Mouse (Mus musculus) ES-E14 (cell line): Measurements from ENCODE around the gene Itsn1. TPM values are rescaled to one million over a fixed set of nuclear protein-coding genes. Genes with fewer than 3 reads are reported as not detected.

ENCODE experiments used
- DNase-seq: peaks from one replicate; pipeline ENCODE4 v3.0.0-alpha.2; 2013; ENCODE audit warnings: low read depth, low spot score
- H3K27ac ChIP-seq: 2 replicates; pipeline ENCODE4 v1.5.1; 2012; ENCODE audit warnings: low read depth, mild to moderate bottlenecking, low read length, moderate library complexity, mixed read lengths; ENCODE audit not compliant: poor library complexity, insufficient read depth, severe bottlenecking
- H3K36me3 ChIP-seq: 2 replicates; pipeline ENCODE4 v1.6.1; 2012; ENCODE audit warnings: mild to moderate bottlenecking, low read length, moderate library complexity, mixed read lengths; ENCODE audit not compliant: control insufficient read depth, poor library complexity, insufficient read depth, severe bottlenecking
- H3K4me1 ChIP-seq, 2 experiments: fragments of 150-350 bp in 1 of 2; sonication (generic) in 1 of 2; 2 replicates each; pipeline ENCODE4 v1.6.1; 2012; ENCODE audit warnings: low read length in 2 of 2, mild to moderate bottlenecking in 1 of 2, mixed read lengths in 1 of 2; ENCODE audit not compliant: control insufficient read depth in 2 of 2, insufficient read depth in 2 of 2, poor library complexity in 1 of 2
- H3K4me3 ChIP-seq, 2 experiments: fragments of 150-350 bp in 1 of 2; sonication (generic) in 1 of 2; 2 replicates each; pipeline ENCODE4 v1.5.1; 2012; ENCODE audit warnings: low read length in 2 of 2, low read depth in 1 of 2, mild to moderate bottlenecking in 1 of 2, mixed read lengths in 1 of 2; ENCODE audit not compliant: insufficient read depth in 1 of 2, poor library complexity in 1 of 2, severe bottlenecking in 1 of 2
- H3K9ac ChIP-seq: 2 replicates; pipeline ENCODE4 v1.6.1; 2012; ENCODE audit warnings: low read depth, mild to moderate bottlenecking, low read length, mixed read lengths; ENCODE audit not compliant: poor library complexity, insufficient read depth, severe bottlenecking
- H3K9me3 ChIP-seq: fragments of 150-350 bp; sonication (generic); 2 replicates; pipeline ENCODE4 v1.6.1; 2012; ENCODE audit warnings: low read depth, mild to moderate bottlenecking, low read length; ENCODE audit not compliant: control insufficient read depth, insufficient read depth
- CHD2 ChIP-seq: IDR thresholded peaks from 2 replicates; pipeline ENCODE4 v1.6.1; 2014; ENCODE audit warnings: mild to moderate bottlenecking, low read depth, low read length, inconsistent platforms
- HCFC1 ChIP-seq: IDR thresholded peaks from 2 replicates; pipeline ENCODE4 v1.6.1; 2012; ENCODE audit warnings: low read length, inconsistent platforms, borderline replicate concordance; ENCODE audit not compliant: insufficient read depth
- MAFK ChIP-seq: IDR thresholded peaks from 2 replicates; pipeline ENCODE4 v1.6.1; 2014; ENCODE audit warnings: mild to moderate bottlenecking, low read depth, low read length, inconsistent platforms; ENCODE audit not compliant: insufficient read depth
- ZC3H11A ChIP-seq: IDR thresholded peaks from 2 replicates; pipeline ENCODE4 v1.6.1; 2012; ENCODE audit warnings: low read depth, mild to moderate bottlenecking, inconsistent platforms, low read length, borderline replicate concordance
- ZNF384 ChIP-seq: IDR thresholded peaks from 2 replicates; pipeline ENCODE4 v1.6.1; 2012; ENCODE audit warnings: low read depth, low read length, inconsistent platforms
- in situ Hi-C, 2 experiments: fragments of 600-800 bp; cut with MboI; formaldehyde crosslinking; loops; one replicate each; pipeline ENCODE4 v1.15.1; 2025; ENCODE audit warnings: low sequenced_read_pairs in 2 of 2, inconsistent platforms in 1 of 2; ENCODE audit not compliant: unreplicated experiment in 2 of 2
- total RNA-seq: library from RNA; depleted of rRNA; stranded (reverse); fragments of 300-350 nt; gene quantifications from 2 replicates; pipeline ENCODE4 v1.2.3, GENCODE M21; 2012

Gene Itsn1
- total RNA-seq, 1 experiment: 28.6 TPM

GRCm38 (mm10) chr16:91906672-91907071 is 177.6 kb downstream of the Itsn1 start:
- Histone ChIP-seq H3K4me3 (no peak overlapping the region), H3K36me3 (no peaks in the 10 kb centered on the region), H3K27ac (no peak overlapping the region), H3K9me3 (no peaks in the 10 kb centered on the region), H3K9ac (no peak overlapping the region), H3K4me1 (peaks cover 0 to 11% of the 10 kb centered on the region in 2 experiments; a peak in 2 of 4 replicates)
- no peak for DNase-seq
- TF ChIP-seq HCFC1 (no peak), ZNF384 (no peak), ZC3H11A (no peak), MAFK (no peak)
- in situ Hi-C loops: loop anchor here (25.0 kb wide), 1 partner anchor 194 kb away; no protein-coding TSS in a partner anchor

- in situ Hi-C loops: loop anchor here (25.0 kb wide), 1 partner anchor 195 kb away; no protein-coding TSS in a partner anchor
- H3K27ac ChIP-seq: no peak overlapping the region
Measured at GRCm38 (mm10) chr16:91907158-91907557, 178.1 kb downstream of the Itsn1 start.

GRCm38 (mm10) chr16:91909569-91910335 is 180.7 kb downstream of the Itsn1 start:
- Histone ChIP-seq H3K4me3 (no peak overlapping the region), H3K27ac (no peak overlapping the region), H3K4me1 (peaks cover 0 to 11% of the 10 kb centered on the region in 2 experiments; a peak in 2 of 4 replicates), H3K36me3 (no peaks in the 10 kb centered on the region), H3K9ac (no peak overlapping the region), H3K9me3 (no peaks in the 10 kb centered on the region)
- in situ Hi-C loops: loop anchor here (25.0 kb wide), 1 partner anchor 197 kb away; no protein-coding TSS in a partner anchor
- no peak for DNase-seq
- TF ChIP-seq ZC3H11A (no peak), HCFC1 (no peak), CHD2 (no peak), MAFK (no peak), ZNF384 (no peak)

More at GRCm38 (mm10) chr16:91907158-91907557, 178.1 kb downstream of the Itsn1 start:
- H3K9me3 ChIP-seq: no peaks in the 10 kb centered on the region
- no peak overlapping the region for H3K4me3 ChIP-seq
- TF ChIP-seq ZNF384 (no peak), MAFK (no peak), ZC3H11A (no peak)
- no peak overlapping the region for H3K9ac ChIP-seq
- peaks cover 0 to 11% of the 10 kb centered on the region in 2 experiments; a peak in 2 of 4 replicates for H3K4me1 ChIP-seq
- DNase-seq: no peak
- no peaks in the 10 kb centered on the region for H3K36me3 ChIP-seq

- H3K4me1 ChIP-seq: peaks cover 3 to 7% of the 10 kb centered on the region in 2 experiments; a peak in 3 of 4 replicates
- no peaks in the 10 kb centered on the region for H3K36me3 ChIP-seq
- TF ChIP-seq ZNF384 (no peak), ZC3H11A (peak; percentile 87; the same call in 1 of the 2 replicates), HCFC1 (no peak), CHD2 (no peak), MAFK (no peak)
- peak overlapping the region; percentile 27 to 63; a peak in 3 of 4 replicates for H3K4me3 ChIP-seq
- in situ Hi-C loops: loop anchor here (25.0 kb wide), 1 partner anchor 205 kb away; no protein-coding TSS in a partner anchor
- DNase-seq: peak; percentile 70
- H3K9ac ChIP-seq: peak overlapping the region; percentile 54; the same call in 1 of the 2 replicates
- H3K9me3 ChIP-seq: no peaks in the 10 kb centered on the region
- H3K27ac ChIP-seq: no peak overlapping the region
Measured at GRCm38 (mm10) chr16:91917631-91918096, 188.6 kb downstream of the Itsn1 start.

- in situ Hi-C loops: loop anchor here (25.0 kb wide), 1 partner anchor 206 kb away; no protein-coding TSS in a partner anchor
- TF ChIP-seq HCFC1 (no peak), CHD2 (no peak), ZC3H11A (no peak), ZNF384 (no peak), MAFK (no peak)
- Histone ChIP-seq H3K9me3 (no peaks in the 10 kb centered on the region), H3K4me3 (no peak overlapping the region), H3K9ac (0 out of 2 replicates have a peak overlapping the region, but pooled peaks have one; percentile 34), H3K4me1 (peaks cover 3 to 7% of the 10 kb centered on the region in 2 experiments; a peak in 3 of 4 replicates), H3K36me3 (peaks cover 2% of the 10 kb centered on the region), H3K27ac (no peak overlapping the region)
- DNase-seq: no peak
Measured at GRCm38 (mm10) chr16:91918461-91918860, 189.4 kb downstream of the Itsn1 start.
